Mouse (Mus musculus) heart, embryonic 16.5 days (tissue): ENCODE data around the gene Cirbp. TPM values are rescaled to one million over a fixed set of nuclear protein-coding genes. Genes with fewer than 3 reads are reported as not detected.
"Not testable (repeated sequence)": the region's sequence is repeated elsewhere in the genome, so short reads cannot be mapped to it uniquely, and the experiment has no call there.

Experiments used
- ATAC-seq: fragments of 200-750 bp; cut with Nextera tagmentation; replicated peaks from 2 replicates; pipeline ENCODE4 v1.8.0; 2017; ENCODE audit warnings: moderate number of reproducible peaks; ENCODE audit not compliant: insufficient read depth, low FRiP score; ENCODE audit errors: extremely low read depth
- H3K27ac ChIP-seq: fragments of 300-500 bp; sonication (generic); 2 replicates; pipeline ENCODE4 v1.5.1; 2014; ENCODE audit warnings: mild to moderate bottlenecking, low read length, control low read depth, moderate library complexity
- H3K27me3 ChIP-seq: fragments of 300-500 bp; sonication (generic); 2 replicates; pipeline ENCODE4 v1.6.1; 2014; ENCODE audit warnings: low read length, mixed read lengths; ENCODE audit not compliant: control insufficient read depth, insufficient read depth
- H3K36me3 ChIP-seq: fragments of 300-500 bp; sonication (generic); 2 replicates; pipeline ENCODE4 v1.6.1; 2014; ENCODE audit not compliant: control insufficient read depth, insufficient read depth
- H3K4me1 ChIP-seq: fragments of 300-500 bp; sonication (generic); 2 replicates; pipeline ENCODE4 v1.6.1; 2014; ENCODE audit warnings: low read length, mixed read lengths; ENCODE audit not compliant: control insufficient read depth, insufficient read depth
- H3K4me2 ChIP-seq: fragments of 300-500 bp; sonication (generic); 2 replicates; pipeline ENCODE4 v1.6.1; 2014; ENCODE audit warnings: low read depth, mild to moderate bottlenecking, control low read depth, low read length
- H3K4me3 ChIP-seq: fragments of 300-500 bp; sonication (generic); 2 replicates; pipeline ENCODE4 v1.5.1; 2014; ENCODE audit warnings: mild to moderate bottlenecking, control low read depth, low read length
- H3K9ac ChIP-seq: fragments of 300-500 bp; sonication (generic); 2 replicates; pipeline ENCODE4 v1.6.1; 2014; ENCODE audit warnings: low read length, control low read depth
- H3K9me3 ChIP-seq: fragments of 300-500 bp; sonication (generic); replicated peaks from 2 replicates; pipeline ENCODE4 v1.6.1; 2016; ENCODE audit warnings: low read length; ENCODE audit not compliant: control insufficient read depth
- WGBS: fragments of 180-500 bp; shearing (Covaris S2); extraction: QIAGEN DNeasy Blood & Tissue Kit; methylation state at CpG from one replicate; pipeline ENCODE4 v1.1.7; 2014; 5-methylcytosine and 5-hydroxymethylcytosine counted together
- polyA plus RNA-seq: library from polyadenylated mRNA; unstranded; fragments of >200 nt; fragmentation: Nextera tagmentation; extraction: Ambion mirVana; gene quantifications from 2 replicates; pipeline ENCODE4 v1.2.1, GENCODE M21; 2015

Gene Cirbp
- polyA plus RNA-seq, 1 experiment from 2014 or later, result 87.6 TPM

GRCm38 (mm10) chr10:80207201-80207600 lies 41.4 kb downstream of the Cirbp start:
- ATAC-seq, result no peak
- 81% methylated on average over 1 of the region's 1 CpGs for WGBS
- Histone ChIP-seq H3K27ac (no peak overlapping the region), H3K9ac (no peak overlapping the region), H3K4me3 (no peak overlapping the region), H3K4me2 (no peak overlapping the region), H3K36me3 (no peaks in the 10 kb centered on the region), H3K4me1 (0 out of 2 replicates have a peak, but pooled peaks cover 2% of the 10 kb centered on the region), H3K27me3 (no peaks in the 10 kb centered on the region; the same call in 1 of the 2 replicates), H3K9me3 (no peaks in the 10 kb centered on the region)

GRCm38 (mm10) chr10:80207676-80208075 lies 41.9 kb downstream of the Cirbp start:
- Histone ChIP-seq H3K4me1 (0 out of 2 replicates have a peak, but pooled peaks cover 2% of the 10 kb centered on the region), H3K27me3 (no peaks in the 10 kb centered on the region; the same call in 1 of the 2 replicates), H3K27ac (no peak overlapping the region), H3K4me2 (no peak overlapping the region), H3K9ac (no peak overlapping the region), H3K9me3 (no peaks in the 10 kb centered on the region), H3K4me3 (no peak overlapping the region), H3K36me3 (no peaks in the 10 kb centered on the region)
- 74% methylated on average over 10 of the region's 10 CpGs for WGBS
- ATAC-seq, result no peak

- no peak overlapping the region for H3K27ac ChIP-seq
- no peak overlapping the region for H3K4me3 ChIP-seq
- 0 out of 2 replicates have a peak, but pooled peaks cover 2% of the 10 kb centered on the region for H3K4me1 ChIP-seq
- no peak overlapping the region for H3K9ac ChIP-seq
- H3K27me3 ChIP-seq, result no peaks in the 10 kb centered on the region; the same call in 1 of the 2 replicates
- no peaks in the 10 kb centered on the region for H3K9me3 ChIP-seq
- ATAC-seq, result no peak
- H3K4me2 ChIP-seq, result no peak overlapping the region
- 76% methylated on average over 4 of the region's 4 CpGs for WGBS
- no peaks in the 10 kb centered on the region for H3K36me3 ChIP-seq
Observed at GRCm38 (mm10) chr10:80208248-80208647, 42.5 kb downstream of the Cirbp start.

- no peak overlapping the region for H3K27ac ChIP-seq
- ATAC-seq, result no peak
- WGBS, result 29% methylated on average over 24 of the region's 24 CpGs
- H3K36me3 ChIP-seq, result no peaks in the 10 kb centered on the region
- H3K4me2 ChIP-seq, result no peak overlapping the region
- H3K9me3 ChIP-seq, result no peaks in the 10 kb centered on the region
- H3K4me3 ChIP-seq, result no peak overlapping the region
- peak overlapping the region; percentile 50; the same call in 1 of the 2 replicates for H3K9ac ChIP-seq
- H3K27me3 ChIP-seq, result no peaks in the 10 kb centered on the region; the same call in 1 of the 2 replicates
- 0 out of 2 replicates have a peak, but pooled peaks cover 2% of the 10 kb centered on the region for H3K4me1 ChIP-seq
Observed at GRCm38 (mm10) chr10:80208841-80209371, 43.1 kb downstream of the Cirbp start.

GRCm38 (mm10) chr10:80211547-80212103 lies 45.8 kb downstream of the Cirbp start:
- WGBS, result 78% methylated on average over 7 of the region's 7 CpGs

GRCm38 (mm10) chr10:80215048-80215772 lies 49.4 kb downstream of the Cirbp start:
- WGBS, result 34% methylated on average over 16 of the region's 16 CpGs
- H3K4me3 ChIP-seq, result no peak overlapping the region

More at GRCm38 (mm10) chr10:80211547-80212103, 45.8 kb downstream of the Cirbp start:
- not testable (repeated sequence) for H3K27me3 ChIP-seq, H3K9ac ChIP-seq, H3K27ac ChIP-seq, H3K4me1 ChIP-seq, H3K4me3 ChIP-seq, H3K4me2 ChIP-seq, H3K36me3 ChIP-seq, ATAC-seq, H3K9me3 ChIP-seq

GRCm38 (mm10) chr10:80220676-80221075 lies 54.9 kb downstream of the Cirbp start:
- H3K27ac ChIP-seq, result no peak overlapping the region
- H3K36me3 ChIP-seq, result no peaks in the 10 kb centered on the region
- no peak for ATAC-seq
- H3K9me3 ChIP-seq, result no peaks in the 10 kb centered on the region
- no peak overlapping the region for H3K4me2 ChIP-seq
- H3K9ac ChIP-seq, result no peak overlapping the region
- no peak overlapping the region for H3K4me3 ChIP-seq
- H3K4me1 ChIP-seq, result peaks cover 3% of the 10 kb centered on the region; the same call in 1 of the 2 replicates
- no peaks in the 10 kb centered on the region for H3K27me3 ChIP-seq
- 45% methylated on average over 8 of the region's 9 CpGs for WGBS

More at GRCm38 (mm10) chr10:80215048-80215772, 49.4 kb downstream of the Cirbp start:
- no peaks in the 10 kb centered on the region for H3K9me3 ChIP-seq
- no peaks in the 10 kb centered on the region for H3K36me3 ChIP-seq
- H3K4me1 ChIP-seq, result no peaks in the 10 kb centered on the region
- H3K4me2 ChIP-seq, result no peak overlapping the region
- no peak overlapping the region for H3K9ac ChIP-seq
- ATAC-seq, result no peak
- H3K27ac ChIP-seq, result no peak overlapping the region
- no peaks in the 10 kb centered on the region for H3K27me3 ChIP-seq
